Mouse (Mus musculus) ES-E14 (cell line): Measurements from ENCODE around the gene Gm13271.
"Not testable (repeated sequence)": the region's sequence is repeated elsewhere in the genome, so short reads cannot be mapped to it uniquely, and the experiment has no call there.

Source experiments
- CHD2 ChIP-seq: IDR thresholded peaks from 2 replicates; pipeline ENCODE4 v1.6.1; 2014; ENCODE audit warnings: mild to moderate bottlenecking, low read depth, low read length, inconsistent platforms
- HCFC1 ChIP-seq: IDR thresholded peaks from 2 replicates; pipeline ENCODE4 v1.6.1; 2012; ENCODE audit warnings: low read length, inconsistent platforms, borderline replicate concordance; ENCODE audit not compliant: insufficient read depth
- MAFK ChIP-seq: IDR thresholded peaks from 2 replicates; pipeline ENCODE4 v1.6.1; 2014; ENCODE audit warnings: mild to moderate bottlenecking, low read depth, low read length, inconsistent platforms; ENCODE audit not compliant: insufficient read depth
- ZC3H11A ChIP-seq: IDR thresholded peaks from 2 replicates; pipeline ENCODE4 v1.6.1; 2012; ENCODE audit warnings: low read depth, mild to moderate bottlenecking, inconsistent platforms, low read length, borderline replicate concordance
- ZNF384 ChIP-seq: IDR thresholded peaks from 2 replicates; pipeline ENCODE4 v1.6.1; 2012; ENCODE audit warnings: low read depth, low read length, inconsistent platforms

- not testable (repeated sequence) for TF ChIP-seq CHD2, ZNF384, MAFK, ZC3H11A, HCFC1
These were observed 8.8 kb downstream of the Gm13271 start for GRCm38 (mm10) chr4:88763384-88764018.
